Mouse (Mus musculus): Measurements from ENCODE around the gene Nfyc.

Gene Nfyc

DNA sequence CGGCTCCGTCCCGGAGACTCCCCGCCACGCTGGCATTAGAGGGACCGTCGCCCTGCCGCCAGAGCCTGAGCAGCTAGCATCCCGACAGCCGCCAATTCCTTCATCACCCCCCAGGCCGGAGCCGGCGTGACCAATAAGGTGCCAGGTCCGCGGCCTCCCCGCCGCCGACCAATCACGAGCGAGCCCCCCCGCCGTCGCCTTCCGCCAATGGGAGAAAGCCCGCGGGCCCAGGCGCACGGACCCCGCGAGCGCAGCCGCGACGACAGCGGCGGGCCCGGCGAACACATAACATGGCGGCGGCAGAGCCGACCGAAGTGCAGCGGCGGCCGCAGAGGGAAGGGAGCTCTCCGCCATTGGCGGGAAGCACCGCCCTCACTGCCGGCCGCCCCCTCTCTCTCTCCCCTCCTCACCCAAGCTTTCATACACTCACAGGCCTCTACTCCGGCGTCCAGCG, 6.2 kb downstream of the Nfyc start:
- DNase-seq: peak; percentile 99

DNA sequence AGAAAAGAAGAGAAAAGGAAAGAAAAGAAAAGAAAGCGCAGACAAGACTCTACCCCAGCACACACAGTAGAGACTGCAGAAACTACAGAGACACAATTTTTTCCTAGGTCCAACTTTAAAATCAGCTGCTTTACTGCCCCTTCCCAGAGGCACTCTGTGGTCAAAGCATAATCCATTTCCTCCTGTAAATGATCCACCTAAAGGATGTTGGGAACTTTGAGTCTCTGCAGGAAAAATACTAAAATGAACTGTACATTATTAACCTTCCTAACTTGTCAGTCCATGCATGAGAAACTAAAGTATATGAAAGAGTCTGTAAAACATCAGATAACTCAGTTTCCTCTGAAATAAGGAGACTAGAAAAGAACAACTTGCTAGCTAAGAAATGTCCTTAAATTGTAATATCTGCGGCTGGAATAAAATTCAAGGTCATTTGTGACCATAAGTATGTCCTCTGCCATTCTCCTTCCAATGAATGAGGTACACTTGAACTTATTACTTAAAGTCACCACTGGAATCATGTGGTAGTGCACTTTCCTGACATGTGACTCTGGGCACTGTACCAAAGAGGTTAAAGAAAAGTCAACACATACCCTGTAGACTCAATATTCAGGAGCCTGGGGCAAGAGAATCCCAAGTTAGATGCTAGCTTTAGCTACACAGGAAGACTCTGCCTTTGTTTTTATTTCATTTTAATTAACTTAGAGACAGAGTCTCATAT, 9.0 kb downstream of the Nfyc start:
- no peak for DNase-seq

DNA sequence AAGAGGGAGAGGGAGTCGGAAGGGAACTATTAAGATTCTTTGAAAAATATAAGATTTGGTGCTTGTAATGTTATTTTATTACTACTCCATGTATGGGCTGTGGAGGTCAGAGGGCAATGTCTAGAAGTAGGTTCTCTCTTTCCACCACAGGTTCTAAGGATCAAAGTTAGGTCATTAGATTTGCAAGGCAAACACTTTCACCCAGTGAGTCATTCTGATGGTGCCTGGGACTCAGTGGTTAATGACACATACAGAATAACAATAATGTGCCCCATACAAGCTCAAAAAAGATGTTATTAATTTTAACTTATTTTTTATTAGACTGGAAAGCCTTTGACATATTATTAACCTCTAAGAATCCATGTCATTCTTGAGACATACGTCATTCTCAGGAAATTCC, 11.5 kb downstream of the Nfyc start:
- no peak for DNase-seq

DNA sequence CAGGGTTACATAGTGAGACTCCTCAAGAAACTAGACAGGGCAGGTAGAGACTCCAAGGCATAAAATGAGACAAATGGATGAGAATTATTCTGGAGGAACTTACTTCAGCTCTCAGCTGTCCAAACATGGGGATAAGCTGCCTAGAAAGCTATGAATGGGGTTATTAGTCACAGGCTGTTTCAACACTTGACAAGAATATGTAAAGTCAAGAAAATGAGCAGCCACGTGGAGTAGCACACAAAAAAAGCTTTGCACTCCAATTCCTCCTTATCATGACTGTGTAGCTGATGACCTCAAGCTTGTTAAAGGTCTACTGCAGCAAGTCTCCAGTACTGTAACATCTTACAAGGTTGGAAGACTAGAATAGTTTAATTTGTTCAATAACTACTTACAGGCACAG, 12.1 kb downstream of the Nfyc start:
- no peak for DNase-seq

DNA sequence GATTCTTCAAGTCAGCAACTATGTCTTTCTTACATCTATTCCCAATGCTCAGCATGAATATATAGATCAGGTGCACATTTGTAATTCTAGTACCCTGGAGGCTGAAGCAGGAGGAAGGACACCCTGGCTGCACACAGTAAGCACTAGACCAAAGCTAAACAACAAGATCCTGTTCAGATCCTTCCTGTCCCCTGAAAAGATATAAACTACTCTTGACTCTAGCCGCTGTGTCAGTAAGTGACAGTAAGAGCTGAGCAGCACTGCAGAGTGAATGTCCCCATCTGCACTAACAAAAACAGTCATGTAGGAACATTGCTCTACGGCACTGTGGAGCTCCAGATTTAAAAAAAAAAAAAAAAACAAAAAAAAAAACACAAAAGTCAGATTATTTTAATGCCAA, 13.4 kb downstream of the Nfyc start:
- no peak for DNase-seq

DNA sequence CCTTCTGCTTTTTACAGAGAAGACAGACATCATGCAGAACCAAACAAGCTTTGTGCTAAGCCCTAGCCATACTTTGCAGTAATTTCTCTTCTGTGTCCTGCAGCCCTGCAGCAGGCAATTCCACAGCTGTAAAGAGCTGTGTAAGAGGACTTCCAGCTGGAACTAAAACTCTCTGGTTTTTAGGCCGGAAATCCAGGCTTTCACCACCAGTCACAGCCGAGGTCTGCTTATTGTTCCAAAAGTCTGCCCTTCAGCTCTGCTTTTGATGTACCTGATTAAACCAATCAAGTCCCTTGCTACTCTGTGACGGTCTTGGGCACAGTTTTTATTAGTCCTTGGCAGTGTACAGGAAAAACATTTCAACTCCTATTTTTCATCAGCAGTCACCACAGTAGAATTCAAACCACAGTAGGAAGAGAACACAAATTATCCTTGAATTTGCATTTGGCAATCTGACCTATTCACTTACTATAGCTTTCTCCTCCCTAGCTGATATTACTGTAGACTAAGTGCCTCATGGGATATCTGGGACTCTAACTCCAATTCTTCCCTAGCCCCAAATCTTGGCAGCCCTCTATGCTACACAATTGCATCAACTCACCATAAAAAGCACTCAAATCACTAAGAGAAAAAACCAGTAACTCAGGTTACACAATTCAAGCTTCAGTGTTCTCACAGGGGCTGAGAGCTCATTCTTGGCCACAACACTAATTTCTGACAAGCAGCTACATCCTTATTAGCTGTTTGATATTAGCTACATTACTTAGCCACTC, 14.2 kb downstream of the Nfyc start:
- DNase-seq: no peak

DNA sequence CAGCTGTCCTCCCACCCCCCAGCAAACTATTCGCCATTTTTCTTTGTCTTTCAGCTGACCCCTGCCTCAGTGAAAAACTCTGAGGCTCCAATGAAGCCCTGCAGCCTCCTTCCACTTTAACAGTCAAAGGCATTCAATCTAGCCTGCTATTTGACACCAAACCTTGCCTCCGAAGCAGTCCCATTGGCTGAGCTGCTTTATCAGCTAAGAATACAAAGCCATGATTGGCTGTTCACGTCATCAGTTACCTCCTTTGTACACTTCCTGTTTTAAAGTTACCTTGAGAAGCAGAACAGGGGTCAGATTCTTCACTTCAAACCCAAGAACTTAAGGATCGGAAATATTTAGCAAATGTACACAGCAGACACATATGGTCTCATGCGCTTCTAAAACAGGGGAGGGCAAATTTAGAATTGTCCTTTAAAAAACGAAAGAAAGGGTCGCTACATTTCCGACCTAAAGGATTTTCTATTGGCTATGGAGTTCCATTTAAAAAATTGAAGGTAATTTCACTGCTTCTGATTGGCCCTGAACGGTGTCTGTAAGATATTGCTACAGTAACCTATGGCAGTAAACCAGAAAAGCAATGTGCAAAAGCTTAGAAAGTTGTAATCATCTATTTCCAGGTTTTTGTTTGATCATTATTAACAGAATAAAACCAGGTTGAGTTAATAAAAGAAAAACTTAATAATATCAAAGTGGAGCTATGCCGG, 15.6 kb downstream of the Nfyc start:
- peak; percentile 71 to 90 for DNase-seq

DNA sequence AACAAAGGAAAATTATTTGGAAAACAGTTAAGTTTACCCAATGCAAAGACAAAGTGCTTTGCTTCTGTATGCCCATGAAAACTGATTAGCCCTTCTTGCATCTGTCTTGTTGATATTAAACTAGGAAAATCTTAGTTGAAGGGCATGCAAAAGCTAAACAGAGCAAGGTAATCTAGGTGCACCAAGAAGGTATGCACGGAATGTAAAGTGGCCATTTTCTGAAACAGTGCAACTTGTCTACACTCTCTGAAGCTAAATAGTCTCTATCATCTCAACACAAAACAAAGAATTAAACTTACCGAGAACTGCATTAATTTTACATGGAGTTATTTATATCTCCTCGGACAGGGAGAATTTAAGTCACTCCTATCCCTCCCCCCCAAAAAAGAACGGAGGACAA, 16.2 kb downstream of the Nfyc start:
- DNase-seq: no peak

DNA sequence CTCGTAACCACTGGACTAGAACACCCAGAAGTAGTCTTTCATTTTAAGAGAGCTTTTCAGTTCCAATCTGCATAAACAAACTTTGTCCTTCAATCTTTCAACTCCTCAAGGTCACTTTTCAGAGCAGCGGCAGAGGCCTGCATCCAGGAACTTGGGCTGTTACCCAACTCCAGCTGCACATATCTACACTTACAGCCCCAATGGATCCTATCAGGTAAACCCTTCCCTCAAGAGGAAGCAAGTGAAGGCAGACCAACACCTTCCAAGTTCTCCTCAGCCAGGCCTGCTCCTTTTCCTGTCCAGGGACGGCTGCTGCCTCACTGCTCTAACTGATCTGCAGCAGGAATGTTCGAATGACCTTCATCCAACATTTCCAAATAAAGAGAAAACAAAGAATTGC, 17.2 kb downstream of the Nfyc start:
- no peak for DNase-seq

DNA sequence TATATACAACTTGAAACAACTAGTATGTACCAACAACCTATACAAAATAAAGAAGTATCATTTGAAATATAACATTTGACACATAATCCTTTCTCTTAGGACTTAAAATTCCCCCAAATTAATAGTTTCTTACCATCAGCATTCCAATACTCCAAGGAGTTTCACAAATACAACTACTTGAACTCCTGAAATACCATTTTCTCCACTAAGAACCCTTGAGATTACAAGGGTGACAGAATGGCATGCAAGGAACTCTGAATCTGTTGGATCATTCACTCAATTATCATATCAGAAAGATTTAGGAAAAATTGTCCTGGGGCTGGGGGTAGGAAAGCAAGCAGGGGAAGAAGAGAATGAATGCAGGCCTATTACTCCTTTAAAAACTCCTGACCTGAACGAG, 17.6 kb downstream of the Nfyc start:
- no peak for DNase-seq

DNA sequence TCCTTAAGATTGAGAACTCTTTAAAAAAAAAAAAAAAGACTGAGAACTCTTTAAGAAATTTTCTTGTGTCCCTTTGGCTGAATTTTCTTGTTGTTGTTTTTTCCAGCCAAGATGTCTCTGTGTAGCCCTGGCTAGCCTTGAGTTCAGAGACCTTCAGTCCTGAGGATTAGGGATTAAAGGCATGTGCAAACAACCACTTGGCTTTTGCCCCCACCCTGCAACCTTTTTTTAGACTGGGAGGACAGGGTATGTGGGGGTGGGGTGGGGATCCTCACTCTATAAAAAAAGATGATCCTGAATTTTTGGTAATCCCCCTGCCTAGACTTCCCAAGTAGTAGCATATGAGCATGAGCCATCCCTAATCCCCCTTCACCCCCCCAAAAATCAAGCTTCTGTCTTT, 25.6 kb downstream of the Nfyc start:
- no peak for DNase-seq

DNA sequence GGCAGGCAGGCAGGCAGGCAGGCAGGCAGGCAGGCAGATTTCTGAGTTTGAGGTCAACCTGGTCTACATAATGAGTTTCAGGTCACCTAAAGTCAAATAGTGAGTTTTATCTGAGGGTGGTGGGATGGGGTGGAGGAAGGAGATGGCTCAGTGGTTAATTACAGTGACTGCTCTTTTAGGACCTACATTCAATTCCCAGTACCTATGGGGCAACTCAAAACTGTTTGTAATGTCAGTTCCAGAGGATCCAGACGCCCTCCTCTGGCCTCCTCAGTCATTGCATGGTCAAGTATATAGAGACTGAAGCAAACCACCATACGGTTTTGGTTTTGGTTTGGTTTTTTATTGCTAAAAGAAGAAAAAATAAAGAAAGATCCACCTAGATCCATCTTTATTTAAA, 29.9 kb downstream of the Nfyc start:
- DNase-seq: no peak

DNA sequence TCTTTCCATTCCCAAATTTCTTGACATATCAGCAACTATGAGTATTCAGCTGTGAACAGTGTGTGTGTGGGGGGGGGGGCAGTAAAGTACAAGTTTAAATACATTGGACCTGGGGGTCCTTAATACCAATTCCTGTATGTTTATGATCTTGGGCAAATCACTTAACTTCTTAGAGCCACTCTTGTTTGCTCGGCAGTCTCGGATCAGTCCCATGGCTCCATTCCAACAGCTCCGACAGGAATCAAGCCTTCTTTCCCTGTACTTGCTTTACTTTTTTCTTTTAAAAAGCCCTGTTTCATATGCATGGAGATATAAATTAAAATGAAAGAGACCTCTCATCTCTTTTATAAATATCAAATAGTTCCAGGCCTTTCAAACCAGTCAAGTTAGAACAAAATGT, 30.7 kb downstream of the Nfyc start:
- DNase-seq: peak in 1 of 2 experiments; percentile 31

DNA sequence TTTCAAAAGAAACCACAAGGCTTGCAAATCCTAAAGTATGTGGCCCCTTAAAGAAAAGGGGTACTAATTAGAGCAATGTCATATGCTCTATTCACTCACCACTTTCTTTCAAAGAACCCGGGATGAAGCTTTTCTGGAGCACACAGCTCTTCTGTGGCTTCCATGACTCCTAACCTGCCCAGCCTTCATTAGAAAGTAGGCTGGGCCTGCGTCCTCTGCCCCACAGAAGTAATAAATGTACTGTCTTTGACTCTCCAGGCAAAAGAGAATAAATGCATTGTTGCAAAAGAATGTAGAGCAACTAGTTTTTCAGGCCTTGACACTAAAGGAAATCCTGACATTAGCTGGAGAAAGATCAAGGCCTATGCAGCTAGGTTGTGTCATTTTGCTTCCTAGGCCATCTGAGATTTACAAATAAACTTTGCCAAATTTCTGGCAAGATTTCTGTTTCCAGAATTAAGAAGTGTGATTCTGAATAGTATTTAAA, 31.6 kb downstream of the Nfyc start:
- no peak for DNase-seq

DNA sequence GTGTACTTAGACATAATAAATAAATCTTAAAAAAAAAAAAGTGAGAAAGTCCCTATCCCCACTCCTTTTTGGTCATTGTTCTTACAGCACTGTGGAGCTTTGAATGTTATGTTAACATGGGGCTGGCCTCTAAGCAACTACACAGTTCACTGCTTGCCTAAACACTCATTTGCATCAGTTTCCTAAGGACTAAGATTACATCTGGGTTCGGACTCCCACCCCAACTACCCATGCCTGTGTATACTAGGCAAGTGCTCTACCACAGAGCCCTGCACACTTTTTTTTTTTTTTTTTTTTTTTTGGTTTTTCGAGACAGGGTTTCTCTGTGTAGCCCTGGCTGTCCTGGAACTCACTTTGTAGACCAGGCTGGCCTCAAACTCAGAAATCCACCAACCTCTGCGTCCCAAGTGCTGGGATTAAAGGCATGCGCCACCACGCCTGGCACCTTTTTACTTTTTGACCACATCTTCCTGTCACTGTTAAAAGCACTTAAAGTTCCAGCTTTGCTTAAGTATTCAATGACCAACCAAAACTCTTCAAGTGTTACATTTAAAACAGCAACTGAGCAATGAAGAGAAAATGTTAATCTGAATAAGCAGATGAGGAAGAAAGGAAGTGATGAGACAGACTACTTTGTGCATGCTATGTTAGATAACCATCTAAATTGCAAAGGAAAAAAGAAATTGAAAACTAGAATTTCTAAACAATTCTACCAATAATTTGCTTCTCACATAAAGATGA, 33.2 kb downstream of the Nfyc start:
- DNase-seq: no peak

DNA sequence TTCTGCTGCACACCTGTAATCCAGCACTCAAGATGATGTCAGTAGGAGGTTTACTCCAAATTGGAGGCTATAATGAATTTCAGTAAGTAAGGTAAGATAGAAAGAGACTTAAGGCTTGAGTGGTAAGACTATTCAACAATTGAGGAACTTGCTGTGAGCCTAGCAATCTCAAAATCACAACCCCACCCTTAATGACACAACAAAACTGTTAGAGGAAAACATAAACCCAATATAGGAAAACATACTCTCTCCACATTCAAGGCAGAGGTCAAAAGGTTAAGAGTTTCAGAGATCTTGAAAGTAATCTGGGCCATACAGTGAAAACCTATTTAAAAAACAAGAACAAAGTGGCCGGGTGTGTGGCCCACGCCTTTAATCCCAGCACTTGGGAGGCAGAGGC, 34.7 kb downstream of the Nfyc start:
- DNase-seq: no peak

DNA sequence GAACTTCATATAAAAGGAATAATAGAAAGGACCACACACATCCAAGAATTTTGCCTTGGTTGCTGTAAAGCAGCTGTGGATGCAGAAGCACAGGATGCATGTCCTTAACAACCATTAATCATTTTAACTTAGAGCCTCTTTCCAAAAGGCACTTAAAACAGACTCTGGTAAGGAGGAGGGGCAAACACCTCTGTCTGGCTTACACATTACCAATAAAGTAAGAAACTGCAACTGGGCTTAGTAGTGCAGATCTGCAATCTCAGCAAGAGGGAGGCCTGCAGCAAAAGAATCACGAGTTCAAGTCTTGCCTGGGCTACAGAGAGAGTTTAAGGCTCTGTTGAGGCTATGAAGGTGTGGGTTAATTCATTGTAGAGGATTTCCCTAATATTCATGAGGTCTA, 35.7 kb downstream of the Nfyc start:
- no peak for DNase-seq

DNA sequence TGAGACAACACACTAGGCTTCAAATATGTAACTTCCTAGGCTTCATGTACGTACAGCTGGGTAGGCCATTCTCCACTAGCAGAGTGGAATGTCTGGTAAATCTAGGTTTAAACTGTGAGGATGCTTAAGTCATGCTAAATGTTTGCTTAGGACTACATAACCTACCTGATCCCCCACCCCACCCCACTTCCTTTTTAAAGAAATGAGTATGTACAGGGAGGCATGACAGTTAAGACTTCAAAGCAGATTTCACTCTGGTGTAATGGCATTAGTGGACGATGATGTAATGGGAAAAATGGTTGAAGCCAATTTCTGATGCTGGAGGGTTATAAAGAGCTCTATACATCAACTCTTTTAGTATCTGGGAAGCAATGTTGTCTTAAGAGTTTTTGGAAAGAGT, 38.5 kb downstream of the Nfyc start:
- DNase-seq: no peak

DNA sequence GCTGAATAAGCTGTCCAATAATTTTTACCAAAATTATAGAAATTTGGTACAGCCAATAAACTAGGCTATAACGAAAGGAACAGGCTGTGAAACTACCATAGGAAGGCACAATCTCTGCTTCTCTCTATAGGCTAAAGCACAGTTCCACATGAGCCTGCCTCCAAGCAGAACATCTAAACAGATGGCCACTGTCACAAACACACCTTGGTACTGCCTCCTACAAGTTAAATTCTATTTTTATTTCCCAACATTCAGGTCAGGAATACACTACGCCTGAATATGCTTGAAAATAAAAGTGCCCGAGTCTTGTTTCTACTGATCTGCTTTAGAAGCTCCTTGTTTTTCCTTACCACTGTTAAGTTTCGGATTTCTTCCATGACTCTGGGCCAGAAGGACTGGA, 41.3 kb downstream of the Nfyc start:
- DNase-seq: peak; percentile 54 to 62

DNA sequence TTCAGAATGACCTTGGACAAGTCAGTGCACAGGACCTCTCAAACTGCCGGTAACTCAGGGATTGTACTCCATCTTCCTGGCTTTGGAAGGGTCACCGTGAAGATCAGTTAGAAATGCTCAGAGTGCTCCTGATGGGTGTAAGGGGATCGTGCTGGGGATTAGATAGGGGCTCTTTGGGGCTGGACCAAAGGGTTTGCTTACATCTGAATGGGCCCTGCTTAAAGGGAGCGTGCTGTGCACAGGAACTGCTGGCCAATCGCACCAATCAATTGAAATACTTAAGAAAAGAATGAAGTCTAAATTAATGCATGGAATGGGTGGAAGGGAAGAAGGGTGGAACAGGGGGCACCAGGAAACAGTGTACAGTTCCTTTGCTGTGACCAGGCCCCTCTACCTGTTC, 75.6 kb downstream of the Nfyc start:
- no peak for DNase-seq

DNA sequence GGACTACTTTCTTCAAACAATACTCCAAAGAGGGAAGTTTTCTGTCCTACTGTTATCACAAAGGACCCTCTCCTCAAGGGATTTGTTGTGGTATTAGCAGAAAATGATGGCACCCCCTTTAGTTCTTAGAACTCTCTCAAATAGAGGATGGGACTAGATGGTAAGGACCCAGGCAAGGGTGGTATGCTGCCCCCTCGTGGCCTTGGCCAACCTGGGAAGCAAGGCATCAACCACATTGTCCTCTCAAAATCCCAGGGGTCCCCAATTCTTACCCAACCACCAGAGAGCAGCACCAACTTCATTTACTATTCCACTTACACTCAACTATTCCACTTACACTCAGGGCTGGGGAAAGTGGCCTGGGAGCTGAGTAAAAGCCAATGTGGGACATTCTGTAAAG, 76.1 kb downstream of the Nfyc start:
- DNase-seq: peak; percentile 71 to 77

DNA sequence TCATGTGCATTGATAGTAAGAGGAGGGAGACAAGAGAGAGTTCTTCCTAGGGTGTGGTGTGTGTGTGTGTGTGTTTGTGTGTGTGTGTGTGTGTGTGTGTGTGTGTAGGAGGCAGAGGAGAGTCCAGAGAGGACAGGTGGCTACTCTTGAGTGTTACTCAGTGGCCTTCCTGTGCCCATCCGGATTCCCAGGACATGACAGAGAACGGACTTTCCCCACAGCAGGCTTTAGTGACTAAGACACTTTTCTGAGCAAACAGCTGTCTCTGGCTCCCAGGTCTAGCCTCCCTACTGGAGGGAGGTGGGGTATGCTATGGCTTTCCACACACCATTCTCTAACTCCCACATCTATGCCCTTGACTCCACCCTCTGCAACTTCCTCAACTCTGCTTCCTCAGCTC, 81.8 kb downstream of the Nfyc start:
- DNase-seq: no peak
